Mouse (Mus musculus): ENCODE results near the gene BC005537. TPM values are rescaled to one million over a fixed set of nuclear protein-coding genes. Genes with fewer than 3 reads are reported as not detected.

BC005537 gene
- polyA plus RNA-seq, 1 experiment = 27.3 TPM

GRCm38 (mm10) chr13:24819931-24820330 is 18.5 kb downstream of the BC005537 start:
- Histone ChIP-seq H3K4me2 (ENCODE audit: low read depth) (no peak overlapping the region), H3K79me2 (ENCODE audit: control insufficient read depth, insufficient read depth) (no peaks in the 10 kb centered on the region), H3K36me3 (ENCODE audit: control insufficient read depth, insufficient read depth) (no peaks in the 10 kb centered on the region), H3ac (ENCODE audit: control insufficient read depth, insufficient read length) (no peak overlapping the region), H3K27me3 (ENCODE audit: control insufficient read depth, insufficient read depth, insufficient read length) (no peaks in the 10 kb centered on the region), H3K4me3 (no peak overlapping the region)
- no peak for TF ChIP-seq CEBPB (IDR thresholded peaks at IDR 0.05; ENCODE audit: insufficient read depth, poor library complexity, severe bottlenecking)
- TF ChIP-seq TCF3 (IDR thresholded peaks at IDR 0.05; ENCODE audit: insufficient read length, low read depth) = no peak
- TF ChIP-seq E2F4 (IDR thresholded peaks at IDR 0.05; ENCODE audit: insufficient read depth) = no peak
- TF ChIP-seq USF1 (IDR thresholded peaks at IDR 0.05; ENCODE audit: low read depth) = no peak
- TF ChIP-seq SRF (IDR thresholded peaks at IDR 0.05; ENCODE audit: control insufficient read depth, insufficient read length, low read depth) = no peak
- no peak for TF ChIP-seq POLR2AphosphoS2 (IDR thresholded peaks at IDR 0.05; ENCODE audit: insufficient read length, low read depth)
- no peak for TF ChIP-seq MYOG (IDR thresholded peaks at IDR 0.05; ENCODE audit: control insufficient read depth in 1 of 3, insufficient read depth in 1 of 3, insufficient read length in 2 of 3, low read depth in 2 of 3)
- TF ChIP-seq POLR2A (IDR thresholded peaks at IDR 0.05; ENCODE audit: insufficient read length, low read depth) = no peak
- no peak for TF ChIP-seq MYOD1 (IDR thresholded peaks at IDR 0.05; ENCODE audit: control insufficient read depth in 1 of 3, insufficient read length in 2 of 3, low read depth in 2 of 3)
- TF ChIP-seq MAX (IDR thresholded peaks at IDR 0.05; ENCODE audit: low read depth) = no peak
- TF ChIP-seq TCF12 (IDR thresholded peaks at IDR 0.05; ENCODE audit: insufficient read depth, poor library complexity, severe bottlenecking) = no peak

- Histone ChIP-seq H3K4me3 (no peak overlapping the region), H3K79me2 (ENCODE audit: control insufficient read depth, insufficient read depth) (no peaks in the 10 kb centered on the region), H3ac (ENCODE audit: control insufficient read depth, insufficient read length) (no peak overlapping the region), H3K27me3 (ENCODE audit: control insufficient read depth, insufficient read depth, insufficient read length) (no peaks in the 10 kb centered on the region), H3K4me2 (ENCODE audit: low read depth) (no peak overlapping the region), H3K36me3 (ENCODE audit: control insufficient read depth, insufficient read depth) (no peaks in the 10 kb centered on the region)
- no peak for TF ChIP-seq MAX (IDR thresholded peaks at IDR 0.05; ENCODE audit: low read depth)
- no peak for TF ChIP-seq MYOG (IDR thresholded peaks at IDR 0.05; ENCODE audit: control insufficient read depth in 1 of 3, insufficient read depth in 1 of 3, insufficient read length in 2 of 3, low read depth in 2 of 3)
- TF ChIP-seq E2F4 (IDR thresholded peaks at IDR 0.05; ENCODE audit: insufficient read depth) = no peak
- TF ChIP-seq TCF12 (IDR thresholded peaks at IDR 0.05; ENCODE audit: insufficient read depth, poor library complexity, severe bottlenecking) = no peak
- no peak for TF ChIP-seq SRF (IDR thresholded peaks at IDR 0.05; ENCODE audit: control insufficient read depth, insufficient read length, low read depth)
- TF ChIP-seq USF1 (IDR thresholded peaks at IDR 0.05; ENCODE audit: low read depth) = no peak
- no peak for TF ChIP-seq REST (IDR thresholded peaks at IDR 0.05; ENCODE audit: insufficient read depth, insufficient read length)
- no peak for TF ChIP-seq CEBPB (IDR thresholded peaks at IDR 0.05; ENCODE audit: insufficient read depth, poor library complexity, severe bottlenecking)
- no peak for TF ChIP-seq TCF3 (IDR thresholded peaks at IDR 0.05; ENCODE audit: insufficient read length, low read depth)
- TF ChIP-seq MYOD1 (IDR thresholded peaks at IDR 0.05; ENCODE audit: control insufficient read depth in 1 of 3, insufficient read length in 2 of 3, low read depth in 2 of 3) = no peak
- TF ChIP-seq POLR2AphosphoS2 (IDR thresholded peaks at IDR 0.05; ENCODE audit: insufficient read length, low read depth) = no peak
- no peak for TF ChIP-seq POLR2A (IDR thresholded peaks at IDR 0.05; ENCODE audit: insufficient read length, low read depth)
Measured at GRCm38 (mm10) chr13:24822663-24823343, 21.3 kb downstream of the BC005537 start.

- Histone ChIP-seq H3K27me3 (ENCODE audit: control insufficient read depth, insufficient read depth, insufficient read length) (no peaks in the 10 kb centered on the region), H3K36me3 (ENCODE audit: control insufficient read depth, insufficient read depth) (no peaks in the 10 kb centered on the region), H3K4me2 (ENCODE audit: low read depth) (no peak overlapping the region), H3K4me3 (no peak overlapping the region), H3K79me2 (ENCODE audit: control insufficient read depth, insufficient read depth) (no peaks in the 10 kb centered on the region), H3ac (ENCODE audit: control insufficient read depth, insufficient read length) (no peak overlapping the region)
- no peak for TF ChIP-seq USF1 (IDR thresholded peaks at IDR 0.05; ENCODE audit: low read depth)
- TF ChIP-seq MYOG (IDR thresholded peaks at IDR 0.05; ENCODE audit: control insufficient read depth in 1 of 3, insufficient read depth in 1 of 3, insufficient read length in 2 of 3, low read depth in 2 of 3) = no peak
Measured at GRCm38 (mm10) chr13:24824647-24825046, 23.2 kb downstream of the BC005537 start.

GRCm38 (mm10) chr13:24825587-24825986 is 24.1 kb downstream of the BC005537 start:
- Histone ChIP-seq H3K36me3 (ENCODE audit: control insufficient read depth, insufficient read depth) (no peaks in the 10 kb centered on the region), H3K4me3 (no peak overlapping the region), H3ac (ENCODE audit: control insufficient read depth, insufficient read length) (no peak overlapping the region), H3K4me2 (ENCODE audit: low read depth) (no peak overlapping the region), H3K27me3 (ENCODE audit: control insufficient read depth, insufficient read depth, insufficient read length) (no peaks in the 10 kb centered on the region), H3K79me2 (ENCODE audit: control insufficient read depth, insufficient read depth) (peaks cover 3% of the 10 kb centered on the region)
- no peak for TF ChIP-seq USF1 (IDR thresholded peaks at IDR 0.05; ENCODE audit: low read depth)
- no peak for TF ChIP-seq TCF12 (IDR thresholded peaks at IDR 0.05; ENCODE audit: insufficient read depth, poor library complexity, severe bottlenecking)
- TF ChIP-seq POLR2A (IDR thresholded peaks at IDR 0.05; ENCODE audit: insufficient read length, low read depth) = no peak
- TF ChIP-seq REST (IDR thresholded peaks at IDR 0.05; ENCODE audit: insufficient read depth, insufficient read length) = no peak
- TF ChIP-seq SRF (IDR thresholded peaks at IDR 0.05; ENCODE audit: control insufficient read depth, insufficient read length, low read depth) = no peak
- TF ChIP-seq TCF3 (IDR thresholded peaks at IDR 0.05; ENCODE audit: insufficient read length, low read depth) = no peak
- TF ChIP-seq E2F4 (IDR thresholded peaks at IDR 0.05; ENCODE audit: insufficient read depth) = no peak
- no peak for TF ChIP-seq MYOG (IDR thresholded peaks at IDR 0.05; ENCODE audit: control insufficient read depth in 1 of 3, insufficient read depth in 1 of 3, insufficient read length in 2 of 3, low read depth in 2 of 3)
- TF ChIP-seq POLR2AphosphoS2 (IDR thresholded peaks at IDR 0.05; ENCODE audit: insufficient read length, low read depth) = no peak

GRCm38 (mm10) chr13:24826116-24826515 is 24.7 kb downstream of the BC005537 start:
- Histone ChIP-seq H3K4me2 (ENCODE audit: low read depth) (no peak overlapping the region), H3K4me3 (no peak overlapping the region), H3K79me2 (ENCODE audit: control insufficient read depth, insufficient read depth) (peaks cover 6% of the 10 kb centered on the region), H3K27me3 (ENCODE audit: control insufficient read depth, insufficient read depth, insufficient read length) (no peaks in the 10 kb centered on the region), H3ac (ENCODE audit: control insufficient read depth, insufficient read length) (no peak overlapping the region), H3K36me3 (ENCODE audit: control insufficient read depth, insufficient read depth) (no peaks in the 10 kb centered on the region)
- TF ChIP-seq USF1 (IDR thresholded peaks at IDR 0.05; ENCODE audit: low read depth) (no peak), SRF (IDR thresholded peaks at IDR 0.05; ENCODE audit: control insufficient read depth, insufficient read length, low read depth) (no peak)

All from myocyte (in vitro differentiated cells).